24 mouse cellular contexts compared by ENCODE assay signal in the genomic region with DNA sequence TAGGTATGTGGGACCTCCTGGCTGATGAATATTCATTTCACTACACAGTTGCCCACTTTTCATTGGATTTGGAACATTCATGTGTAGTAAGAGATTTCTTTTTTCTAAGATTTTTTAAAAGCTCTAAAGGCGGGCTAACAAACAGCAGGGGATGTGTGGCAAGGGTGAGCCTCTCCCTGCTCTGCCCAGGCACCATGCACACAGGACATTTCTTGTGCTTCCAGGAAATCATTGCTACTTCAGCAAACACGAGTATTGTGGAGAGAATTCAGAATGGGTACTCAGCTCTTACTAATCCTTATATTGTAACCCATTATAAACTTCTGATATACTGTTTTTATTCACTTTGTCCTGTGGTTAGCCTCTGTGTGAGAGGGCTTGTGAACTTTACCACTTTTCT.
A peak's percentile ranks its signal among the peaks of the same experiment; 100 is the strongest.
DNase-seq lines count a peak whose midpoint lies in the region; ATAC-seq lines count a peak whose summit lies in the region.
"Had no signal": no experiment of that assay in that cellular context is flagged by ENCODE, and none has a peak within 500 bp of the region (broad histone marks: within the 10 kb centered on the region; RNA-seq: fewer than 3 reads in every experiment).

No protein-coding gene starts in this region.

- no peak overlapping the region for H3K4me2 ChIP-seq in forebrain, embryonic 12.5 days
- H3K4me2 ChIP-seq: embryonic facial prominence, embryonic 13.5 days; embryonic facial prominence, embryonic 15.5 days had no signal

- no peaks in the 10 kb centered on the region for H3K4me1 ChIP-seq in forebrain, embryonic 12.5 days
- H3K4me1 ChIP-seq in forebrain, embryonic 10.5 days: no peaks in the 10 kb centered on the region

- intact Hi-C loops in heart, postnatal 36 days (cut with DNase I): no loop called here

- no peak for DNase-seq in forebrain, embryonic 10.5 days (ENCODE audit: extremely low spot score, low spot score)
- peak; percentile 56 for DNase-seq in heart, adult 11 months
- no peak for DNase-seq in heart, postnatal 36 days
- DNase-seq in ovary, adult 18-20 months (ENCODE audit: low spot score): no peak
- DNase-seq: adrenal gland, adult 2 months; adrenal gland, postnatal 10 days; adrenal gland, postnatal 25 days; B cell, adult 2 months; cerebellum, adult 11 months; cerebellum, adult 18-20 months; cerebellum, adult 8-10 months; cerebellum, adult 9-11 months; cerebellum, postnatal 14 days; cerebellum, postnatal 36 days; embryo, embryonic 11 days had no signal

- H3K4me3 ChIP-seq in forebrain, embryonic 12.5 days (replicated peaks): no peak overlapping the region
- no peak overlapping the region for H3K4me3 ChIP-seq in forebrain, embryonic 10.5 days
- H3K4me3 ChIP-seq: embryonic facial prominence, embryonic 13.5 days; embryonic facial prominence, embryonic 15.5 days; erythroblast, embryonic 14.5 days had no signal

- 79% methylated on average over 2 of the region's 2 CpGs for WGBS in forebrain, embryonic 12.5 days
- 85% methylated on average over 2 of the region's 2 CpGs for WGBS in forebrain, embryonic 10.5 days

- H3K27me3 ChIP-seq in forebrain, embryonic 12.5 days: no peaks in the 10 kb centered on the region
- no peaks in the 10 kb centered on the region for H3K27me3 ChIP-seq in forebrain, embryonic 10.5 days (ENCODE audit: poor library complexity, severe bottlenecking)
- H3K27me3 ChIP-seq: CH12.LX; embryonic facial prominence, embryonic 13.5 days; embryonic facial prominence, embryonic 15.5 days; Patski had no signal

- H3K9me3 ChIP-seq in forebrain, embryonic 12.5 days: no peaks in the 10 kb centered on the region
- no peaks in the 10 kb centered on the region for H3K9me3 ChIP-seq in forebrain, embryonic 10.5 days
- H3K9me3 ChIP-seq: embryonic facial prominence, embryonic 13.5 days; embryonic facial prominence, embryonic 15.5 days; G1E had no signal

- H3K27ac ChIP-seq in forebrain, embryonic 12.5 days: no peak overlapping the region
- no peak overlapping the region for H3K27ac ChIP-seq in forebrain, embryonic 10.5 days
- H3K27ac ChIP-seq: embryonic facial prominence, embryonic 13.5 days; embryonic facial prominence, embryonic 15.5 days had no signal

- ATAC-seq in forebrain, embryonic 12.5 days (ENCODE audit: low FRiP score): 0 out of 2 replicates have a peak, but pooled peaks have one; percentile 12
- ATAC-seq: activated CD4-positive, CD25-positive, alpha-beta regulatory T cell, adult 4 months; CD4-positive, CD25-positive, alpha-beta regulatory T cell, adult 4 months; Patski had no signal

- H3K36me3 ChIP-seq in forebrain, embryonic 12.5 days (replicated peaks): peaks cover 94% of the 10 kb centered on the region
- H3K36me3 ChIP-seq in forebrain, embryonic 10.5 days (replicated peaks): peaks cover 100% of the 10 kb centered on the region
- H3K36me3 ChIP-seq: G1E had no signal

- no peak overlapping the region for H3K9ac ChIP-seq in forebrain, embryonic 12.5 days
- H3K9ac ChIP-seq: embryonic facial prominence, embryonic 13.5 days; embryonic facial prominence, embryonic 15.5 days had no signal
